Mouse (Mus musculus) gastrocnemius, postnatal 25 days (tissue): ENCODE data around the gene Kazn. TPM values are rescaled to one million over a fixed set of nuclear protein-coding genes. Genes with fewer than 3 reads are reported as not detected.

ENCODE experiments used
- DNase-seq: peaks from one replicate; pipeline ENCODE4 v3.0.0; 2022
- long read RNA-seq, 2 experiments: library from polyadenylated mRNA; stranded (forward); transcript quantifications; one replicate each; pipeline ENCODE4 v2.0.0; 2021
- total RNA-seq, 2 experiments: library from RNA; stranded (reverse); gene quantifications; 1 replicate in 1 of 2; 2 replicates in 1 of 2; pipeline ENCODE4 v1.2.3; 2021

The Kazn gene
- total RNA-seq, result 1 to 10 TPM; 1.9 to 2.5 TPM
- long read RNA-seq, experiment 1, partial matches to known transcripts, result 0 of 33 reads
- long read RNA-seq, experiment 1, other reads (novel, unspliced or antisense), result 33 of 33 reads
- long read RNA-seq, experiment 2, partial matches to known transcripts, result 0 of 18 reads
- long read RNA-seq, experiment 2, other reads (novel, unspliced or antisense), result 18 of 18 reads

GRCm38 (mm10) chr4:142239240-142240126, at the start of gene Kazn:
Kazn (minus strand) TSS chr4:142239401.
- peak; percentile 78 for DNase-seq

GRCm38 (mm10) chr4:142285471-142285870, 46.3 kb upstream of the Kazn start:
- DNase-seq, result no peak

- DNase-seq, result no peak
Measured at GRCm38 (mm10) chr4:142283867-142284266, 44.7 kb upstream of the Kazn start.

GRCm38 (mm10) chr4:142278197-142278575, 39.0 kb upstream of the Kazn start:
- no peak for DNase-seq

GRCm38 (mm10) chr4:142277481-142278196, 38.4 kb upstream of the Kazn start:
- peak; percentile 51 for DNase-seq

GRCm38 (mm10) chr4:142275242-142275641, 36.0 kb upstream of the Kazn start:
- no peak for DNase-seq

GRCm38 (mm10) chr4:142274441-142275234, 35.4 kb upstream of the Kazn start:
- DNase-seq, result no peak

GRCm38 (mm10) chr4:142271506-142271905, 32.3 kb upstream of the Kazn start:
- DNase-seq, result peak; percentile 47

GRCm38 (mm10) chr4:142267832-142268231, 28.6 kb upstream of the Kazn start:
- DNase-seq, result no peak

GRCm38 (mm10) chr4:142267348-142267819, 28.2 kb upstream of the Kazn start:
- DNase-seq, result no peak

GRCm38 (mm10) chr4:142264335-142264734, 25.1 kb upstream of the Kazn start:
- DNase-seq, result no peak

GRCm38 (mm10) chr4:142261725-142262124, 22.5 kb upstream of the Kazn start:
- DNase-seq, result no peak

GRCm38 (mm10) chr4:142258730-142259129, 19.5 kb upstream of the Kazn start:
- DNase-seq, result no peak

- no peak for DNase-seq
Measured at GRCm38 (mm10) chr4:142254088-142254487, 14.9 kb upstream of the Kazn start.

- DNase-seq, result no peak
Measured at GRCm38 (mm10) chr4:142251471-142252354, 12.5 kb upstream of the Kazn start.

GRCm38 (mm10) chr4:142250054-142250453, 10.9 kb upstream of the Kazn start:
- no peak for DNase-seq

- DNase-seq, result no peak
Measured at GRCm38 (mm10) chr4:142249401-142249800, 10.2 kb upstream of the Kazn start.

GRCm38 (mm10) chr4:142248426-142248825, 9.2 kb upstream of the Kazn start:
- DNase-seq, result peak; percentile 46

GRCm38 (mm10) chr4:142246698-142247097, 7.5 kb upstream of the Kazn start:
- DNase-seq, result no peak

- DNase-seq, result no peak
Measured at GRCm38 (mm10) chr4:142244641-142245040, 5.4 kb upstream of the Kazn start.
